Mouse (Mus musculus) spleen, adult 2 months (tissue): ENCODE results near the gene Ndufa5.

Experiments
- CTCF ChIP-seq: fragments of 200-500 bp; IDR thresholded peaks from 2 replicates; pipeline ENCODE4 v1.5.1; 2011; ENCODE audit warnings: mild to moderate bottlenecking, inconsistent platforms; ENCODE audit not compliant: insufficient read depth, insufficient read length, insufficient replicate concordance; ENCODE audit errors: extremely low read depth
- POLR2A ChIP-seq: fragments of 200-500 bp; IDR thresholded peaks from 2 replicates; pipeline ENCODE4 v1.6.1; 2011; ENCODE audit warnings: low read depth, low read length, inconsistent platforms

DNA sequence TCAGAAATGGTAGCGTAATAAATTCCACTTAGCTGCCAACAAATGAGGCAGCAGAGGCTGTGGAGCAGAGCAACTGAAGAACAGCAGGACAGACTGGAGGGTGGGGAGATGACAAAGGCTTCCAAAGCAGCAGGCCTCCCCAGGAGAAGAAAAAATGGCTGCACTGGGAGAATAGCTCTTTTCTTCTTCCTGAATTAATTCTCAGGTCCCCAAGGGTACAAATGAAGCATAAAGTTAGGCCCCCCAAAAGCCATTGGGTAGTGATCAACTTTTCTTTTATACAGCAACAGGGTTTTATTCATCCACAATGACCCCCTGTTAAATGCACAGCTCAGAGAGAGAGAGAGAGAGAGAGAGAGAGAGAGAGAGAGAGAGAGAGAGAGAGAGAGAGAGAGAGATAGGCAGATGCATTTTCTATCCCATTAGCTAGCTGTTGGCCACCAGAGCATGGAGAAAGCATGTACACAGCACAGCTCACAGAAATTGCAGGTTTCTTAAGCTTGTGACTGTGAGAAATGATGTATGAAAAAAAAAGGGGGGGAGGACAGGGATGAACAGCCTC lies 57.2 kb downstream of the Ndufa5 start:
- TF ChIP-seq POLR2A (no peak), CTCF (no peak)
